Mouse (Mus musculus): ENCODE results near the gene Spint5.

DNA sequence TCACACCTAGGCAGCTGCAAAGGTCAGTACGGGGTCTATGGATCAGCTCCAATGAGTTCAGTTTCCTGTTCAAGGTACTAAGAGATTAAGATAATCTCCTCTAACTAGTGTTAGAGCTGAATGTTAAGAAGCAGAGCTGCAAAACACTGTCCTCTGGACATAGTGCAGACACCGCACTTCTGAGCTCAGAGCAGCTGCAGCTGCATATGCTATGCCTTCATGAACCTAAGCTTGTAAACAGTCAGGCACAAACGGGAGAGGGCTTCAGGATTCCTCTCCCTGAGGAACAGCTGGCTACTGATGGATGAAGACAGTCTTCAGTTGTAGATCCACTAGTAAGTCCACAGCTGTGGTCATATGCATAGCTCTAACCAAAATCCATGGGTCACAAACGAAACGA lies 14.1 kb upstream of the Spint5 start:
- TF ChIP-seq CTCF (IDR thresholded peaks at IDR 0.05; ENCODE audit: borderline replicate concordance, insufficient read depth, low read length) (no peak), POLR2A (IDR thresholded peaks at IDR 0.05; ENCODE audit: low read depth, low read length) (no peak)

All from embryonic fibroblast, embryonic 13.5 days (primary cell).